Mouse (Mus musculus) spleen, postnatal 4 days (tissue): ENCODE results near the gene Nacc1.
"Not testable (repeated sequence)": the region's sequence is repeated elsewhere in the genome, so short reads cannot be mapped to it uniquely, and the experiment has no call there.

Experiments used
- DNase-seq, 2 experiments: peaks; one replicate each; pipeline ENCODE4 v3.0.0; 2022; ENCODE audit warnings: low spot score in 2 of 2

The Nacc1 gene

GRCm38 (mm10) chr8:84699861-84700322 is 12.2 kb upstream of the Nacc1 start:
- peak; percentile 75 to 84 for DNase-seq

GRCm38 (mm10) chr8:84698929-84699401 is 11.3 kb upstream of the Nacc1 start:
- DNase-seq = peak in 1 of 2 experiments; percentile 76

GRCm38 (mm10) chr8:84698288-84698687 is 10.6 kb upstream of the Nacc1 start:
- DNase-seq = no peak

- peak; percentile 77 to 84 for DNase-seq
These were observed 9.8 kb upstream of the Nacc1 start for GRCm38 (mm10) chr8:84697166-84698130.

- no peak for DNase-seq
These were observed 7.5 kb upstream of the Nacc1 start for GRCm38 (mm10) chr8:84695140-84695539.

GRCm38 (mm10) chr8:84693332-84693731 is 5.7 kb upstream of the Nacc1 start:
- DNase-seq = no peak

- peak; percentile 89 to 92 for DNase-seq
These were observed 1.6 kb upstream of the Nacc1 start for GRCm38 (mm10) chr8:84689091-84689915.

- peak in 1 of 2 experiments; percentile 40 for DNase-seq
These were observed 508 bp downstream of the Nacc1 start for GRCm38 (mm10) chr8:84687003-84687704.

GRCm38 (mm10) chr8:84686191-84687002 is 1.3 kb downstream of the Nacc1 start, which contains the start of gene Trmt1:
TSS of gene Trmt1 (plus strand) at chr8:84686307.
- DNase-seq = peak; percentile 66 to 76

- no peak for DNase-seq
These were observed 3.1 kb downstream of the Nacc1 start for GRCm38 (mm10) chr8:84684537-84684936.

- no peak for DNase-seq
These were observed 5.4 kb downstream of the Nacc1 start for GRCm38 (mm10) chr8:84682257-84682656.

GRCm38 (mm10) chr8:84681476-84681875 is 6.2 kb downstream of the Nacc1 start:
- DNase-seq = no peak

- DNase-seq = no peak
These were observed 10.4 kb downstream of the Nacc1 start for GRCm38 (mm10) chr8:84677305-84677704.

GRCm38 (mm10) chr8:84670295-84671006 is 17.2 kb downstream of the Nacc1 start:
- DNase-seq = not testable (repeated sequence)

GRCm38 (mm10) chr8:84668731-84669485 is 18.8 kb downstream of the Nacc1 start:
- DNase-seq = no peak

GRCm38 (mm10) chr8:84668081-84668480 is 19.6 kb downstream of the Nacc1 start:
- DNase-seq = no peak

- DNase-seq = no peak
These were observed 22.2 kb downstream of the Nacc1 start for GRCm38 (mm10) chr8:84665385-84665893.

GRCm38 (mm10) chr8:84664566-84665384 is 22.9 kb downstream of the Nacc1 start:
- DNase-seq = peak; percentile 83 to 90
